Mouse (Mus musculus) thymus, postnatal 0 days (tissue): ENCODE measurements at regions not wholly inside any gene's neighbourhood (a gene's known extent, or its start where the extent isn't known, plus 50 kb on each side); places are given as distances from the start of the nearest gene placed in this dataset.

Source experiments
- DNase-seq: peaks from one replicate; pipeline ENCODE4 v3.0.0-alpha.2; 2015; ENCODE audit warnings: low spot score

DNA sequence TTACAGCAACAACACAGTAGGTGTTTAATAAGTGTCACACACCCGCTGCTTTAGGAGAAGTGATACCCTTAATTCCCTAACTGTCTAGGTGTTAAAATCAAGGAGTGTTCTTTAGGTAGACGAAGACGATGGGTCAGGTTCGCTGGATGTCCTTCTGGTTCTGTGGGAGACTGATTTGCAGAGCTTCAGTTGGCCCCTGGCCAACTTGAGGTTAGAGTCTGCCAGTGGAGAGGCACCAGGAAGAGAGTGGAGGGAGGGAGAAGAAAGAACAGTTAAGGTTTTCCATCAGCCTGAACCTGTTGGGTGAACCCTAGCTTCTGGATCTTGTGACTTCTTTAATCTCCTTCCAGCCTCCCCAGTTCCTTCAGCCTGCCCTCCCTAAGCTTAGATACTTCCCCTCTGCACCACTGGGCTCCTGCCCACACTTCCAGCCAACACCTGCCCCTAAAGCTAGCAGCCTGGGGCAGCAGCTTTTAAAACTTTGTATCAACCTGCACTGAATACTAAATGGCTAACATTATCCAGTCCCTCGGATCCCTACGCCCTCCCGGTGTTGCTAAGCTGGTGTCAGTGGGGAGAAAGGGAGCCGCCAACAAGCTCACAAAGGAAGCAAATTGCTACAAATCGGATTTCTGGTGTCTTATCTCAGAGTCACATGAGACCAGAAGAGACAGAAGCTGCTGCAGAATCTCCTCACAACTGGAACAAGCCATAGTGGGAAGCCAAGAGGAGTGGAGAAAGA is 62.1 kb upstream of the Adgrl1 start:
- DNase-seq: no peak

GRCm38 (mm10) chr8:83829851-83830250 is 70.1 kb upstream of the Adgrl1 start:
- no peak for DNase-seq

GRCm38 (mm10) chr8:83824925-83825680 is 74.8 kb upstream of the Adgrl1 start:
- DNase-seq: no peak

GRCm38 (mm10) chr8:83819086-83819485 is 78.0 kb upstream of the Adgre5 start:
- DNase-seq: no peak

DNA sequence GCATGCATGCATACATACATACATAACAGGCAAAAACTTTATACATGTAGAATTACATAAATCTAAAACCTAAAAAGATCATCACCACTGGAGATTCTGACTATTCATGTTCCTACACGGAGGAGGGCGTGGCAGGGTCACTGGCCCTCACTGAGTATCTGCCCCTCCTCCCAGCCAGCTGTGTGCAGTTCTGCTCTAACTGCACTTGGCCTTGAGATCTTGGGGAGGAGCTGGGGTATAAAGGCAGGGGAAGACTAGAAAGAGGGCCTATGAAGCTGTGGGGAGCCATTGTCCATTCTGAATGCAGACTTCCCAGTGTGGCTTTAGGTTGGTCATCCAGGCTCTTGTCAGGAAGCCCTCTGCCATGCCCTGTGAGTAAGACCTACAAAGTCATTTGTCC is 69.5 kb upstream of the Adgre5 start:
- DNase-seq: no peak

DNA sequence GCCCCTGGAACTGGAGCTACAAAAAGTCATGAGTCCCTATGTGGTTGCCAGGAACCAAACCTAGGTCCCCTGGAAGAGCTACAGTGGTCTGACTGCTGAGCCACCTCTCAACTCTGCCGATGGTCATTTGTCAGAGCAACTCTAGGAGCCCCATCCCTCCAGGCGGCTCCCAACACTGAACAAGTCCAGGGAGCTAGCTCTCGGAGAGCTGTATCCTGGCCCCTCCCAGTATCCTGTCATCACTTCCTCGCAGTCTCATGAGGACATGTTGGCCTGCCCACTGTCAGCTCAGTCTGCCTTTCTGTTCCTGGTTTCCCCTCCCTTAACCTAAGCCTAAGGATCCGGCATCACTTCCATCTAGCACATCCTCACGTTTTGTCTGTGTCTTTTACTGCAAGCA is 64.5 kb upstream of the Adgre5 start:
- DNase-seq: no peak

GRCm38 (mm10) chr8:83803312-83803711 is 62.2 kb upstream of the Adgre5 start:
- DNase-seq: peak; percentile 42

DNA sequence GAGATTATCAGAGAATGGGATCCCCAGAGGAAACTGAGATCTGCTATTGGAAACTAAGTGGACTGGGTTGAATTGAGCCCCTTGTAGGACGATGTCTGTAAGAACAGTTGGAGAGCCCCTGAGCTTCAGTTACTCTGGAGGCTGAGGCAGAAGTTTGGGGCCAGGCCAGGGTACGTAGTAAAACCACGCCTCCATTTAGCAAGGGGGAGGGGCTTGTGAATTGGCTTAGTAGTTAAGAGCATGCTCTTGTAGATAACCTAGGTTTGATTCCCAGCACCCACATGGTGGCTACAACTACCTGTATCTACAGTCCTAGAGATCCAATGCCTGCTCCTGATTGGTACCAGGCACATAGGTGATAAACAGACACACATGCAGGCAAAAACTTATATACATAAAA is 61.4 kb upstream of the Adgre5 start:
- DNase-seq: no peak

DNA sequence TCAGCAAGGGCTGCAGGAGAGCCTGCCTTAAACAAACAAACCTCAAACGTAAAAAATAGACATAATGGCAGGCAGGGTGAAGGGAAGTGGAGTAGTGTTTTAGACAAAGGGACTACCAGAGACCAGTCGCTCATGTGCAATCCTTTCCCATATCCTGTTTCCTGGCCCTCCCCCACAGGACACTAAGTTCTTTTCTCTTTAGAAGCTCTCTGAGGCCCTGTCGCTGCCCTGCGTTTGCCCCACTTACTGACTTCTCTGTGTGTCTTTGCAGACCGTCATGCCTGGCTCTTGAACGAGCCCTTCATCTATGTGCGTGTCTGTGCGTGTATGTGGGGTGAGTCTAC is 58.5 kb upstream of the Adgre5 start:
- peak; percentile 40 for DNase-seq

DNA sequence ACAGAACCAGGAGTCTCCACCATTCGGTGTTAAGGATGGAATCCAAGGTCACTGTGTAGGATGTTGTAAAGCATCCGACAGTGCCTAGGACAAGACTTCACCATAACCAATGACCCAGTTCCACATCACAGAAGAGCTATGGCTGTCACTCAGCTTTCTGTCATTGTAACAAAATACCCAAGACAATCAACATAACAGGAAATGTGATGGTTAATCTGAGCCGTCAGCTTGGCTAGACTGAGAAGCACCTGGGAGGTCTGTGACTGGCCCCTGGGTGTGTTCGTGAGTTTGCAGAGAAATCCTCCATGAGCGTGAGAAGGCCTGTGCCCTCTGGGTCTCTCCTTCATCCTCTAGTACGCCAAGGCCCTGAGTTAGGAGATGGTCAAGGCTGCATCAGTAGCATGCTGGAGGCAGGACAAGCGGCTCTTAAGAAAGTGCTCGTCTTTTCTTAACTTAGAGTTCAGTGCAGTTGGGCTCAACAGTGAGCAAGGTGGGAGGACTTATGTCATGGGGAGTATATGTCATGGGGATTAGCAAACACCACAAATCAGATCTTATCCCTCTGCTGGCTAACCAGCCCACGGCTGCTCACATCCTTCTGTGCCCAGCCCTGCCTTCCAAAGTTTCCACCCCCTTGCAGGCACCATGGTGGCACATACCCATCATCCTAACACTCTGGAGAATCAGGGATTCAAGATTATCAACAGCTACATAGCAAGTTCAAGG is 57.9 kb upstream of the Adgre5 start:
- DNase-seq: peak; percentile 45

GRCm38 (mm10) chr8:83793491-83794238 is 52.5 kb upstream of the Adgre5 start:
- DNase-seq: no peak
